Mouse (Mus musculus): ENCODE data around the gene Cyp4f17.
A peak's percentile ranks its signal among the peaks of the same experiment; 100 is the strongest.
"Not testable (repeated sequence)": the region's sequence is repeated elsewhere in the genome, so short reads cannot be mapped to it uniquely, and the experiment has no call there.

The Cyp4f17 gene

GRCm38 (mm10) chr17:32505851-32506728 is at the start of gene Cyp4f17:
Cyp4f17 (plus strand) TSS chr17:32506050.
- peak; percentile 27 to 40 for DNase-seq (ENCODE audit: low spot score in 2 of 2)

- DNase-seq (ENCODE audit: low spot score in 2 of 2) = no peak
These were observed 37.4 kb upstream of the Cyp4f17 start for GRCm38 (mm10) chr17:32468494-32468893.

GRCm38 (mm10) chr17:32470795-32471194 is 35.1 kb upstream of the Cyp4f17 start:
- DNase-seq (ENCODE audit: low spot score in 2 of 2) = no peak

GRCm38 (mm10) chr17:32472176-32472575 is 33.7 kb upstream of the Cyp4f17 start:
- no peak for DNase-seq (ENCODE audit: low spot score in 2 of 2)

- DNase-seq (ENCODE audit: low spot score in 2 of 2) = no peak
These were observed 30.8 kb upstream of the Cyp4f17 start for GRCm38 (mm10) chr17:32474954-32475560.

GRCm38 (mm10) chr17:32477204-32477603 is 28.6 kb upstream of the Cyp4f17 start:
- no peak for DNase-seq (ENCODE audit: low spot score in 2 of 2)

GRCm38 (mm10) chr17:32478727-32479126 is 27.1 kb upstream of the Cyp4f17 start:
- no peak for DNase-seq (ENCODE audit: low spot score in 2 of 2)

GRCm38 (mm10) chr17:32479554-32480506 is 26.0 kb upstream of the Cyp4f17 start:
- no peak for DNase-seq (ENCODE audit: low spot score in 2 of 2)

GRCm38 (mm10) chr17:32481766-32482165 is 24.1 kb upstream of the Cyp4f17 start:
- DNase-seq (ENCODE audit: low spot score in 2 of 2) = no peak

GRCm38 (mm10) chr17:32483200-32483599 is 22.6 kb upstream of the Cyp4f17 start:
- peak; percentile 63 to 77 for DNase-seq (ENCODE audit: low spot score in 2 of 2)

- peak in 1 of 2 experiments; percentile 28 for DNase-seq (ENCODE audit: low spot score in 2 of 2)
These were observed 13.4 kb upstream of the Cyp4f17 start for GRCm38 (mm10) chr17:32492349-32492980.

- DNase-seq (ENCODE audit: low spot score in 2 of 2) = peak; percentile 74 to 82
These were observed 11.2 kb upstream of the Cyp4f17 start for GRCm38 (mm10) chr17:32494601-32495000.

GRCm38 (mm10) chr17:32500511-32500910 is 5.3 kb upstream of the Cyp4f17 start:
- DNase-seq (ENCODE audit: low spot score in 2 of 2) = not testable (repeated sequence)

GRCm38 (mm10) chr17:32501051-32501450 is 4.8 kb upstream of the Cyp4f17 start:
- no peak for DNase-seq (ENCODE audit: low spot score in 2 of 2)

- no peak for DNase-seq (ENCODE audit: low spot score in 2 of 2)
These were observed 2.7 kb upstream of the Cyp4f17 start for GRCm38 (mm10) chr17:32503111-32503510.

- DNase-seq (ENCODE audit: low spot score in 2 of 2) = no peak
These were observed 937 bp downstream of the Cyp4f17 start for GRCm38 (mm10) chr17:32506729-32507245.

GRCm38 (mm10) chr17:32516126-32516525 is 10.3 kb downstream of the Cyp4f17 start:
- DNase-seq (ENCODE audit: low spot score in 2 of 2) = no peak

GRCm38 (mm10) chr17:32521981-32522380 is 16.1 kb downstream of the Cyp4f17 start:
- no peak for DNase-seq (ENCODE audit: low spot score in 2 of 2)

GRCm38 (mm10) chr17:32522386-32522785 is 16.5 kb downstream of the Cyp4f17 start:
- DNase-seq (ENCODE audit: low spot score in 2 of 2) = no peak

GRCm38 (mm10) chr17:32522816-32523215 is 17.0 kb downstream of the Cyp4f17 start:
- DNase-seq (ENCODE audit: low spot score in 2 of 2) = no peak

- no peak for DNase-seq (ENCODE audit: low spot score in 2 of 2)
These were observed 18.0 kb downstream of the Cyp4f17 start for GRCm38 (mm10) chr17:32523895-32524294.
